In the genomic region with DNA sequence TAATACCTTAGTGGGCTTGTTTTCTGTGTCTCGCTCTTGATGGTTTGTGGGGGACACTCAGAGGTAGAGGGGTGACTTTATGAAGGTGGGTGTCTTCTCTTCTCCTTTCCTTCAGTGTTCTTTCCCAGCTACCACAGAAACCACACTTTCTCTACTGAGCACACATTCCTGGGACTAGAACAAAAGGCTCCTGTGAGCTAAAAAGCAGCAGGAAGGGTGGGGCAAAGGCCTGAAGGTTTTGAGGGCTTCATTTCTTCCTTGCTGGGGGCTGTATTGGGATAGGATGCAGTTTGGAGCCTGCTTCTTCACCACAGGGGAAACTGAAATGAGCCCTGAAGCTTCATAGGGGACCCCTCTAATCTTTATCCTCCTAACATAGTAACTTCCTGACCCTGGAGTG, we compare ENCODE assay signal across 12 mouse cellular contexts.
DNase-seq lines count a peak whose midpoint lies in the region; ATAC-seq and TF ChIP-seq lines count a peak whose summit lies in the region.
"Had no signal": no experiment of that assay in that cellular context is flagged by ENCODE, and none has a peak within 500 bp of the region (broad histone marks: within the 10 kb centered on the region; RNA-seq: fewer than 3 reads in every experiment).

No protein-coding gene starts in this region.

- H3K4me2 ChIP-seq in limb, embryonic 13.5 days (replicated peaks), result no peak overlapping the region
- H3K4me2 ChIP-seq: forebrain, embryonic 15.5 days; kidney, embryonic 15.5 days; midbrain, embryonic 12.5 days had no signal

- H3K9me3 ChIP-seq in heart, embryonic 10.5 days, result no peaks in the 10 kb centered on the region
- no peaks in the 10 kb centered on the region for H3K9me3 ChIP-seq in ES-E14 (ENCODE audit: control insufficient read depth, insufficient read depth, low read depth, low read length)
- H3K9me3 ChIP-seq in limb, embryonic 13.5 days, result no peaks in the 10 kb centered on the region
- H3K9me3 ChIP-seq: forebrain, embryonic 15.5 days; kidney, embryonic 15.5 days; midbrain, embryonic 12.5 days had no signal

- 0 out of 2 replicates have a peak, but pooled peaks cover 1% of the 10 kb centered on the region for H3K36me3 ChIP-seq in heart, embryonic 10.5 days
- no peaks in the 10 kb centered on the region; the same call in 1 of the 2 replicates for H3K36me3 ChIP-seq in ES-E14 (ENCODE audit: control insufficient read depth, insufficient read depth, low read length, poor library complexity, severe bottlenecking)
- H3K36me3 ChIP-seq in limb, embryonic 13.5 days, result no peaks in the 10 kb centered on the region
- H3K36me3 ChIP-seq: forebrain, embryonic 15.5 days; kidney, embryonic 15.5 days; midbrain, embryonic 12.5 days had no signal

- no peak overlapping the region for H3K9ac ChIP-seq in ES-E14 (ENCODE audit: insufficient read depth, low read depth, low read length, poor library complexity, severe bottlenecking)
- H3K9ac ChIP-seq in limb, embryonic 13.5 days, result no peak overlapping the region
- H3K9ac ChIP-seq: forebrain, embryonic 15.5 days; kidney, embryonic 15.5 days; liver, embryonic 14.5 days; midbrain, embryonic 12.5 days had no signal

- H3K27me3 ChIP-seq in heart, embryonic 10.5 days (ENCODE audit: insufficient read depth, poor library complexity, severe bottlenecking), result no peaks in the 10 kb centered on the region
- H3K27me3 ChIP-seq in limb, embryonic 13.5 days, result no peaks in the 10 kb centered on the region
- H3K27me3 ChIP-seq: forebrain, embryonic 15.5 days; kidney, embryonic 15.5 days; midbrain, embryonic 12.5 days had no signal

- intact Hi-C loops in left cerebral cortex, adult 2 months (cut with DNase I), result no loop called here
- intact Hi-C loops in left cerebral cortex, postnatal 36 days (cut with DNase I), result no loop called here

- H3K4me3 ChIP-seq in heart, embryonic 10.5 days, result no peak overlapping the region
- no peak overlapping the region for H3K4me3 ChIP-seq in left cerebral cortex, adult 2 months
- no peak overlapping the region for H3K4me3 ChIP-seq in ES-E14 (ENCODE audit: insufficient read depth in 1 of 2, low read depth in 1 of 2, low read length in 2 of 2, poor library complexity in 1 of 2, severe bottlenecking in 1 of 2)
- H3K4me3 ChIP-seq in limb, embryonic 13.5 days, result no peak overlapping the region
- H3K4me3 ChIP-seq: forebrain, embryonic 15.5 days; kidney, embryonic 15.5 days; midbrain, embryonic 12.5 days had no signal

- ATAC-seq in limb, embryonic 13.5 days (ENCODE audit: low FRiP score, low read depth), result no peak
- ATAC-seq in monocyte, adult 5-6 weeks (replicated peaks; ENCODE audit: insufficient number of reproducible peaks, low FRiP score, low TSS enrichment, poor library complexity, severe bottlenecking), result no peak
- ATAC-seq: forebrain, embryonic 15.5 days had no signal

- 89% methylated on average over 1 of the region's 1 CpGs for WGBS in heart, embryonic 10.5 days
- 88% methylated on average over 1 of the region's 1 CpGs for WGBS in limb, embryonic 13.5 days

- H3K4me1 ChIP-seq in heart, embryonic 10.5 days, result peaks cover 21% of the 10 kb centered on the region
- H3K4me1 ChIP-seq in ES-E14 (ENCODE audit: control insufficient read depth in 2 of 2, insufficient read depth in 2 of 2, low read length in 2 of 2, poor library complexity in 1 of 2), result peaks cover 6 to 16% of the 10 kb centered on the region in 2 experiments; a peak in 2 of 4 replicates
- peaks cover 17% of the 10 kb centered on the region for H3K4me1 ChIP-seq in limb, embryonic 13.5 days
- H3K4me1 ChIP-seq: forebrain, embryonic 15.5 days had no signal

- H3K27ac ChIP-seq in heart, embryonic 10.5 days, result peak overlapping the region; percentile 75
- peak overlapping the region; percentile 61 for H3K27ac ChIP-seq in left cerebral cortex, adult 2 months
- peak overlapping the region; percentile 14; the same call in 1 of the 2 replicates for H3K27ac ChIP-seq in ES-E14 (ENCODE audit: insufficient read depth, low read depth, low read length, poor library complexity, severe bottlenecking)
- peak overlapping the region; percentile 44; the same call in 1 of the 2 replicates for H3K27ac ChIP-seq in limb, embryonic 13.5 days
- H3K27ac ChIP-seq: forebrain, embryonic 15.5 days; kidney, embryonic 15.5 days; liver, embryonic 14.5 days; midbrain, embryonic 12.5 days had no signal

- no peak for TF ChIP-seq CTCF in left cerebral cortex, adult 2 months (IDR thresholded peaks at IDR 0.05)

- in situ Hi-C loops in ES-E14 (cut with MboI; ENCODE audit: low sequenced_read_pairs in 2 of 2, unreplicated experiment in 2 of 2), result no loop called here

- no peak for DNase-seq in heart, embryonic 10.5 days (ENCODE audit: low spot score)
- DNase-seq in heart, adult 8-10 months (ENCODE audit: low spot score), result no peak
- no peak for DNase-seq in left cerebral cortex, adult 2 months (ENCODE audit: extremely low spot score in 1 of 2, low spot score in 2 of 2)
- DNase-seq in left cerebral cortex, postnatal 36 days (ENCODE audit: low spot score in 2 of 2), result no peak
- DNase-seq in ES-E14 (ENCODE audit: low read depth, low spot score), result peak; percentile 25
- DNase-seq in ovary, postnatal 36 days (ENCODE audit: low spot score), result no peak

TF ChIP-seq in ES-E14, 5 proteins besides CTCF, POLR2A, EP300 and RAD21:
- TF ChIP-seq ZNF384 (IDR thresholded peaks at IDR 0.05; ENCODE audit: low read depth, low read length) (no peak), CHD2 (IDR thresholded peaks at IDR 0.05; ENCODE audit: low read depth, low read length) (no peak), ZC3H11A (IDR thresholded peaks at IDR 0.05; ENCODE audit: borderline replicate concordance, low read depth, low read length) (no peak), HCFC1 (IDR thresholded peaks at IDR 0.05; ENCODE audit: borderline replicate concordance, insufficient read depth, low read length) (no peak), MAFK (IDR thresholded peaks at IDR 0.05; ENCODE audit: insufficient read depth, low read depth, low read length) (no peak)

Comparison
In these comparisons a context has a peak if more than half of its experiments do, and no peak if none do; other contexts are left out.
1. H3K27ac ChIP-seq: peak in every context shown above with its lines; median percentile 75 in heart, embryonic 10.5 days; 61 in left cerebral cortex, adult 2 months; 44 in limb, embryonic 13.5 days; 14 in ES-E14.